Mouse (Mus musculus) midbrain, embryonic 12.5 days (tissue): ENCODE results near the gene Mogat2. TPM values are rescaled to one million over a fixed set of nuclear protein-coding genes. Genes with fewer than 3 reads are reported as not detected.

Source experiments
- ATAC-seq: fragments of 200-750 bp; cut with Nextera tagmentation; 2 replicates; pipeline ENCODE4 v1.8.0; 2017; ENCODE audit warnings: low read depth, moderate TSS enrichment, moderate library complexity; ENCODE audit not compliant: low FRiP score
- H3K27ac ChIP-seq: fragments of 300-500 bp; sonication (generic); replicated peaks from 2 replicates; pipeline ENCODE4 v1.5.1; 2016; ENCODE audit warnings: mild to moderate bottlenecking
- H3K27me3 ChIP-seq: fragments of 300-500 bp; sonication (generic); 2 replicates; pipeline ENCODE4 v1.6.1; 2016; ENCODE audit warnings: mild to moderate bottlenecking
- H3K36me3 ChIP-seq: fragments of 300-500 bp; sonication (generic); 2 replicates; pipeline ENCODE4 v1.6.1; 2016
- H3K4me1 ChIP-seq: fragments of 300-500 bp; sonication (generic); 2 replicates; pipeline ENCODE4 v1.6.1; 2016
- H3K4me2 ChIP-seq: fragments of 300-500 bp; sonication (generic); replicated peaks from 2 replicates; pipeline ENCODE4 v1.6.1; 2016; ENCODE audit warnings: mild to moderate bottlenecking, moderate library complexity
- H3K4me3 ChIP-seq: fragments of 300-500 bp; sonication (generic); 2 replicates; pipeline ENCODE4 v1.5.1; 2016; ENCODE audit warnings: mild to moderate bottlenecking
- H3K9ac ChIP-seq: fragments of 300-500 bp; sonication (generic); replicated peaks from 2 replicates; pipeline ENCODE4 v1.6.1; 2016; ENCODE audit warnings: mild to moderate bottlenecking, moderate library complexity
- H3K9me3 ChIP-seq: fragments of 300-500 bp; sonication (generic); 2 replicates; pipeline ENCODE4 v1.6.1; 2016; ENCODE audit warnings: mild to moderate bottlenecking
- WGBS: fragments of 180-500 bp; shearing (Covaris S2); methylation state at CpG from one replicate; pipeline ENCODE4 v1.1.7; 2016; 5-methylcytosine and 5-hydroxymethylcytosine counted together
- polyA plus RNA-seq: library from polyadenylated mRNA; unstranded; fragments of >200 nt; fragmentation: Nextera tagmentation; extraction: Ambion mirVana; gene quantifications from 2 replicates; pipeline ENCODE4 v1.2.1, GENCODE M21; 2016

Mogat2 gene
- polyA plus RNA-seq, 1 experiment from 2014 or later: 5.6 TPM

GRCm38 (mm10) chr7:99213686-99214085 lies 24.7 kb downstream of the Mogat2 start:
- no peaks in the 10 kb centered on the region for H3K36me3 ChIP-seq
- no peaks in the 10 kb centered on the region for H3K27me3 ChIP-seq
- H3K9ac ChIP-seq: no peak overlapping the region
- no peak for ATAC-seq
- no peaks in the 10 kb centered on the region for H3K9me3 ChIP-seq
- H3K4me2 ChIP-seq: no peak overlapping the region
- no peak overlapping the region for H3K27ac ChIP-seq
- no peaks in the 10 kb centered on the region for H3K4me1 ChIP-seq
- no peak overlapping the region for H3K4me3 ChIP-seq
- 80% methylated on average over 2 of the region's 2 CpGs for WGBS

GRCm38 (mm10) chr7:99213056-99213455 lies 25.4 kb downstream of the Mogat2 start:
- 90% methylated on average over 1 of the region's 1 CpGs for WGBS

GRCm38 (mm10) chr7:99208704-99209103 lies 29.7 kb downstream of the Mogat2 start:
- no peak for ATAC-seq
- no peak overlapping the region for H3K9ac ChIP-seq
- H3K27ac ChIP-seq: no peak overlapping the region
- 90% methylated on average over 4 of the region's 4 CpGs for WGBS
- no peaks in the 10 kb centered on the region for H3K36me3 ChIP-seq
- H3K4me3 ChIP-seq: no peak overlapping the region
- H3K4me1 ChIP-seq: no peaks in the 10 kb centered on the region
- no peak overlapping the region for H3K4me2 ChIP-seq
- H3K27me3 ChIP-seq: no peaks in the 10 kb centered on the region
- H3K9me3 ChIP-seq: no peaks in the 10 kb centered on the region

More at GRCm38 (mm10) chr7:99213056-99213455, 25.4 kb downstream of the Mogat2 start:
- no peaks in the 10 kb centered on the region for H3K36me3 ChIP-seq
- H3K27ac ChIP-seq: no peak overlapping the region
- H3K9ac ChIP-seq: no peak overlapping the region
- H3K9me3 ChIP-seq: no peaks in the 10 kb centered on the region
- H3K4me2 ChIP-seq: no peak overlapping the region
- H3K4me3 ChIP-seq: no peak overlapping the region
- H3K27me3 ChIP-seq: no peaks in the 10 kb centered on the region
- no peaks in the 10 kb centered on the region for H3K4me1 ChIP-seq
- ATAC-seq: no peak

GRCm38 (mm10) chr7:99206364-99206763 lies 32.1 kb downstream of the Mogat2 start:
- H3K9me3 ChIP-seq: no peaks in the 10 kb centered on the region

GRCm38 (mm10) chr7:99202163-99202562 lies 36.3 kb downstream of the Mogat2 start:
- no peaks in the 10 kb centered on the region for H3K36me3 ChIP-seq
- no peaks in the 10 kb centered on the region for H3K4me1 ChIP-seq
- WGBS: 83% methylated on average over 7 of the region's 7 CpGs
- no peak for ATAC-seq
- H3K27me3 ChIP-seq: no peaks in the 10 kb centered on the region
- H3K4me2 ChIP-seq: no peak overlapping the region
- no peak overlapping the region for H3K9ac ChIP-seq
- no peaks in the 10 kb centered on the region for H3K9me3 ChIP-seq
- no peak overlapping the region for H3K4me3 ChIP-seq
- H3K27ac ChIP-seq: no peak overlapping the region

More at GRCm38 (mm10) chr7:99206364-99206763, 32.1 kb downstream of the Mogat2 start:
- Histone ChIP-seq H3K4me1 (no peaks in the 10 kb centered on the region), H3K4me3 (no peak overlapping the region), H3K36me3 (no peaks in the 10 kb centered on the region), H3K4me2 (no peak overlapping the region), H3K27me3 (no peaks in the 10 kb centered on the region), H3K27ac (no peak overlapping the region), H3K9ac (no peak overlapping the region)
- no peak for ATAC-seq
- WGBS: 86% methylated on average over 7 of the region's 7 CpGs

GRCm38 (mm10) chr7:99200290-99200689 lies 38.1 kb downstream of the Mogat2 start:
- H3K36me3 ChIP-seq: no peaks in the 10 kb centered on the region
- no peaks in the 10 kb centered on the region for H3K9me3 ChIP-seq
- 43% methylated on average over 3 of the region's 4 CpGs for whole genome bisulfite sequencing
- ATAC-seq: no peak
- no peaks in the 10 kb centered on the region for H3K27me3 ChIP-seq
- H3K4me3 ChIP-seq: no peak overlapping the region
- no peak overlapping the region for H3K4me2 ChIP-seq
- no peaks in the 10 kb centered on the region for H3K4me1 ChIP-seq
- H3K9ac ChIP-seq: no peak overlapping the region
- H3K27ac ChIP-seq: no peak overlapping the region

- WGBS: 84% methylated on average over 8 of the region's 9 CpGs
- Histone ChIP-seq H3K27ac (no peak overlapping the region), H3K4me2 (no peak overlapping the region), H3K4me1 (no peaks in the 10 kb centered on the region), H3K27me3 (no peaks in the 10 kb centered on the region), H3K9me3 (no peaks in the 10 kb centered on the region), H3K9ac (no peak overlapping the region), H3K36me3 (no peaks in the 10 kb centered on the region), H3K4me3 (no peak overlapping the region)
- no peak for ATAC-seq
Observed at GRCm38 (mm10) chr7:99199451-99200175, 38.8 kb downstream of the Mogat2 start.

- H3K4me2 ChIP-seq: no peak overlapping the region
- no peak overlapping the region for H3K27ac ChIP-seq
- H3K9me3 ChIP-seq: no peaks in the 10 kb centered on the region
- H3K9ac ChIP-seq: no peak overlapping the region
- H3K36me3 ChIP-seq: no peaks in the 10 kb centered on the region
- H3K27me3 ChIP-seq: no peaks in the 10 kb centered on the region
- ATAC-seq: no peak
- WGBS: 94% methylated on average over 2 of the region's 2 CpGs
- H3K4me1 ChIP-seq: no peaks in the 10 kb centered on the region
- H3K4me3 ChIP-seq: no peak overlapping the region
Observed at GRCm38 (mm10) chr7:99198811-99199210, 39.6 kb downstream of the Mogat2 start.

GRCm38 (mm10) chr7:99194511-99194910 lies 43.9 kb downstream of the Mogat2 start:
- Histone ChIP-seq H3K9me3 (no peaks in the 10 kb centered on the region), H3K9ac (no peak overlapping the region), H3K4me2 (no peak overlapping the region), H3K27me3 (no peaks in the 10 kb centered on the region), H3K4me3 (no peak overlapping the region), H3K27ac (no peak overlapping the region), H3K36me3 (no peaks in the 10 kb centered on the region), H3K4me1 (no peaks in the 10 kb centered on the region)
- WGBS: 58% methylated on average over 2 of the region's 2 CpGs
- ATAC-seq: no peak

- H3K4me3 ChIP-seq: no peak overlapping the region
- H3K36me3 ChIP-seq: no peaks in the 10 kb centered on the region
- ATAC-seq: no peak
- no peak overlapping the region for H3K9ac ChIP-seq
- H3K4me1 ChIP-seq: no peaks in the 10 kb centered on the region
- H3K9me3 ChIP-seq: no peaks in the 10 kb centered on the region
- H3K27ac ChIP-seq: no peak overlapping the region
- H3K27me3 ChIP-seq: no peaks in the 10 kb centered on the region
- 83% methylated on average over 4 of the region's 4 CpGs for WGBS
- no peak overlapping the region for H3K4me2 ChIP-seq
Observed at GRCm38 (mm10) chr7:99193926-99194325, 44.5 kb downstream of the Mogat2 start.

- H3K9ac ChIP-seq: no peak overlapping the region
- no peaks in the 10 kb centered on the region for H3K27me3 ChIP-seq
- H3K9me3 ChIP-seq: no peaks in the 10 kb centered on the region
- H3K4me2 ChIP-seq: no peak overlapping the region
- H3K27ac ChIP-seq: no peak overlapping the region
- no peak for ATAC-seq
- H3K4me3 ChIP-seq: no peak overlapping the region
- H3K4me1 ChIP-seq: no peaks in the 10 kb centered on the region
- H3K36me3 ChIP-seq: no peaks in the 10 kb centered on the region
Observed at GRCm38 (mm10) chr7:99191411-99191810, 47.0 kb downstream of the Mogat2 start.

GRCm38 (mm10) chr7:99189885-99190284 lies 48.5 kb downstream of the Mogat2 start:
- Histone ChIP-seq H3K9me3 (no peaks in the 10 kb centered on the region), H3K4me1 (no peaks in the 10 kb centered on the region), H3K4me2 (no peak overlapping the region), H3K27ac (no peak overlapping the region), H3K36me3 (no peaks in the 10 kb centered on the region), H3K9ac (no peak overlapping the region), H3K27me3 (no peaks in the 10 kb centered on the region), H3K4me3 (no peak overlapping the region)
- 84% methylated on average over 5 of the region's 5 CpGs for whole genome bisulfite sequencing
- no peak for ATAC-seq

- ATAC-seq: no peak
- WGBS: 81% methylated on average over 6 of the region's 6 CpGs
- Histone ChIP-seq H3K9ac (no peak overlapping the region), H3K4me3 (no peak overlapping the region), H3K9me3 (no peaks in the 10 kb centered on the region), H3K27ac (no peak overlapping the region), H3K27me3 (peaks cover 8% of the 10 kb centered on the region), H3K4me1 (peaks cover 3% of the 10 kb centered on the region; the same call in 1 of the 2 replicates), H3K4me2 (no peak overlapping the region), H3K36me3 (no peaks in the 10 kb centered on the region)
Observed at GRCm38 (mm10) chr7:99188630-99189029, 49.8 kb downstream of the Mogat2 start.
